Comparison of ENCODE assay signal across 9 mouse cellular contexts in the genomic region with DNA sequence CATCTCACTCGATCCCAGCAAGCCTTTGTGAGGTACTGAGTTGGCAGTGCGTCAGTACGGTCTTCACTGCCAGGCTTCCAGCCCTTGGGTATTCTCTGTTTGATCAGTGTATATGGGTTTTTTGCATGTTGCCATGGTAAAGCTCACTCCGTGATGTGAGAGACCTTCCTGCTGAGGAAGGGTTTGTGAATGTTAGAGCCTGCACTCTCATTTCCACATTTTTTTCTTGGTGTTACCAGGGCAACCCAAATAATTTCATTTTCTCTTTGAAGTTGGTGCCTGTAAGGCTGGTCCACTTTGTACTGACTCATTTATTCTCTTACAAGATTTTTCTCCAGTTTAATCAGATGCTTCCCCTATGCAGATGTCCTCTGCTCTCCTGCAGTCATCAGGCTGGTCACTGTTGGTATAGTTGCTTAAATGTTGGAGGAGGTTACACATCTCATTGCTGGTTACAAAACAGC. TPM values are rescaled to one million over a fixed set of nuclear protein-coding genes. Genes with fewer than 3 reads are reported as not detected.
DNase-seq lines count a peak whose midpoint lies in the region; ATAC-seq lines count a peak whose summit lies in the region.
"Had no signal": no experiment of that assay in that cellular context is flagged by ENCODE, and none has a peak within 500 bp of the region (broad histone marks: within the 10 kb centered on the region; RNA-seq: fewer than 3 reads in every experiment).

No protein-coding gene starts in this region.

- H3K4me1 ChIP-seq in limb, embryonic 10.5 days: no peaks in the 10 kb centered on the region
- H3K4me1 ChIP-seq in kidney, embryonic 14.5 days (ENCODE audit: control insufficient read depth, insufficient read depth, low read length): no peaks in the 10 kb centered on the region

- H3K36me3 ChIP-seq in limb, embryonic 10.5 days: peaks cover 4% of the 10 kb centered on the region; the same call in 1 of the 2 replicates
- H3K36me3 ChIP-seq in kidney, embryonic 14.5 days (ENCODE audit: control insufficient read depth, insufficient read depth, low read length): no peaks in the 10 kb centered on the region

- no peaks in the 10 kb centered on the region for H3K27me3 ChIP-seq in limb, embryonic 10.5 days (ENCODE audit: low read depth, poor library complexity, severe bottlenecking)
- no peaks in the 10 kb centered on the region for H3K27me3 ChIP-seq in kidney, embryonic 14.5 days (ENCODE audit: control insufficient read depth, insufficient read depth, low read length)
- H3K27me3 ChIP-seq: Patski had no signal

- H3K27ac ChIP-seq in limb, embryonic 10.5 days: no peak overlapping the region
- no peak overlapping the region for H3K27ac ChIP-seq in kidney, embryonic 14.5 days (ENCODE audit: low read depth, low read length)

- DNase-seq in lung, postnatal 25 days (ENCODE audit: low spot score): peak; percentile 27
- DNase-seq in lung, postnatal 4 days: no peak
- DNase-seq in left cerebral cortex, postnatal 4 days: peak; percentile 55
- peak; percentile 22 for DNase-seq in skeletal muscle tissue, adult 2 months (ENCODE audit: low read depth, low spot score)
- no peak for DNase-seq in limb, embryonic 10.5 days (ENCODE audit: low spot score)
- DNase-seq in urinary bladder, postnatal 25 days (ENCODE audit: low spot score): no peak

- no peak overlapping the region for H3K4me3 ChIP-seq in limb, embryonic 10.5 days
- no peak overlapping the region for H3K4me3 ChIP-seq in kidney, embryonic 14.5 days (ENCODE audit: low read length)

- intact Hi-C loops in left cerebral cortex, postnatal 4 days (cut with DNase I): no loop called here

- no peaks in the 10 kb centered on the region for H3K9me3 ChIP-seq in limb, embryonic 10.5 days (replicated peaks)
- no peaks in the 10 kb centered on the region; the same call in 1 of the 2 replicates for H3K9me3 ChIP-seq in kidney, embryonic 14.5 days (ENCODE audit: control insufficient read depth, low read length)

- peak; percentile 85 for ATAC-seq in common myeloid progenitor, adult 5-6 weeks (replicated peaks; ENCODE audit: low read depth, poor library complexity, severe bottlenecking)
- ATAC-seq in kidney, embryonic 14.5 days (ENCODE audit: low FRiP score, low TSS enrichment): no peak
- ATAC-seq: Patski had no signal

- 95% methylated on average over 4 of the region's 4 CpGs for WGBS in limb, embryonic 10.5 days
- 90% methylated on average over 4 of the region's 4 CpGs for WGBS in kidney, embryonic 14.5 days

- no peak overlapping the region for H3K9ac ChIP-seq in kidney, embryonic 14.5 days (ENCODE audit: low read depth, low read length)

- H3K4me2 ChIP-seq in kidney, embryonic 14.5 days (replicated peaks; ENCODE audit: low read depth, low read length): no peak overlapping the region

RNA-seq across cellular contexts. Expression of gene Lrrc8c, which starts 38.6 kb away (rescaled TPM):
- 13.8 and 18.0 TPM in 2 replicates for total RNA-seq in common myeloid progenitor, adult 5-6 weeks (2017)
- total RNA-seq in left cerebral cortex, postnatal 4 days (2021): 10 to 100 TPM; 24.3 to 27.2 TPM
- 11.1 and 14.2 TPM in 2 replicates for polyA plus RNA-seq in limb, embryonic 10.5 days (2016; fragmentation: Nextera tagmentation; extraction: Ambion mirVana)
- polyA plus RNA-seq in kidney, embryonic 14.5 days (2014; fragmentation: Nextera tagmentation; extraction: Ambion mirVana): 13.1 and 14.2 TPM in 2 replicates

Comparison
In these comparisons a context has a peak if more than half of its experiments do, and no peak if none do; other contexts are left out.
1. DNase-seq: peak in lung, postnatal 25 days (single experiment), left cerebral cortex, postnatal 4 days (single experiment) and skeletal muscle tissue, adult 2 months (single experiment); none in lung, postnatal 4 days (0 of 2), limb, embryonic 10.5 days (single experiment) and urinary bladder, postnatal 25 days (single experiment).